Mouse (Mus musculus) urinary bladder, postnatal 4 days (tissue): ENCODE data around the gene Senp2.

Experiments
- DNase-seq, 2 experiments: peaks; one replicate each; pipeline ENCODE4 v3.0.0; 2021 to 2022; ENCODE audit warnings: low spot score in 2 of 2

The Senp2 gene

GRCm38 (mm10) chr16:22022122-22022521, 12.8 kb downstream of the Senp2 start:
- DNase-seq = no peak

DNA sequence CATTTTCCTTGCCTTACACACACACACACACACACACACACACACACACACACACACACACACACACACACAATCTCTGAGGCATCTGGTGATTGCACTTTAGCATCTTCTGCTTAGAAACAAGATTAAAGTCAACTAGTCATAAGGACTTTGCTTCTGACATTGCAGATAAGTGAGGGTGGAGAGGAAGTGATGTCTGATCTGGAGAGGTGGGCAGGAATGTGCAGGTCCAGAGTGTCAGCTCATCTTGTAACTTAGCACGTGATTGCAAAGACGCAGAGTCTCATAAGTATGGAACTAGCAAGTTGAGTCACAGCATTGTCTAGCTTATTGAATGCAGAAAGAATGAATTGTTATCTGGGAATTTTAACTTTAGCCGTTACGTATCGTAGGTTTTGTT, 18.2 kb downstream of the Senp2 start:
- DNase-seq = no peak

- no peak for DNase-seq
Observed at GRCm38 (mm10) chr16:22038554-22038953, 29.3 kb downstream of the Senp2 start.

DNA sequence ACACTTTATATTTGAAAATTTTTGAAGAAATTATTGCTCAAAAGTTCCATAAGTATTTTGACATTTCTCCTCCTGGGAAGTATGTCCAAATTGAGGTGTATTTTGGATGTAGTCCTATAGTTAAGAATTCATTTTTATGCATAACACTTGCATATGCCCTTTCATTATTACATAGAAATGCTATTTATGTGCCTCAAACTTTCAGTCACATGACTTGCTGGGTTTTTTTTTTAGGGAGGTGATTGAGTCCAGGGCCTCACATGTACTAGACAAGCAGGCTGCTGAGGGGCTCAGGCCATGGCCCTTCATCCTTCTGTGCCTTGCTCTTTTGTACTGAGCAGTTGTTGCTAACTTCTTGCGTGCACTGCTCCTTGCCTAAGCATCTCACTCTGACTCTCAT, 30.7 kb downstream of the Senp2 start:
- no peak for DNase-seq

DNA sequence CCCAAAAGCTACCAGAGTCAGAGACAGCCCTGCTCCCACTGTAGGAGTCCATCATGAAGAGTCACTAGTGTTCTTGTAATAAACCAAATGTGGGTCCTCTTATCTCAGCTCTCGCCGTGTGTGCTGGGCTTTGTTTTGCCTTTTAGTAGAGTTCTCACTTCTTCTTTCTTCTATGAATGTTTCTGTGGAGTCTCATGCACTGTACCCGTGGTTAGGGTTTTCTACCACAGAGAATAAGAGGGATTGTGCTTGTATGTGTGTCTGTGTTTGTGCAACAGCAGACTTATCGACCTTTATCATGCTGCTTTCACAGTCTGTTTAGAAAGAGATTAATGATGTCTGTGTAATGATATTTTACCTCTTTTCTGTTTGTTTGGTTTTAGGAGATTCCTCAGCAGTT, 34.5 kb downstream of the Senp2 start:
- DNase-seq = no peak

GRCm38 (mm10) chr16:22045930-22046329, 36.6 kb downstream of the Senp2 start:
- DNase-seq = no peak

DNA sequence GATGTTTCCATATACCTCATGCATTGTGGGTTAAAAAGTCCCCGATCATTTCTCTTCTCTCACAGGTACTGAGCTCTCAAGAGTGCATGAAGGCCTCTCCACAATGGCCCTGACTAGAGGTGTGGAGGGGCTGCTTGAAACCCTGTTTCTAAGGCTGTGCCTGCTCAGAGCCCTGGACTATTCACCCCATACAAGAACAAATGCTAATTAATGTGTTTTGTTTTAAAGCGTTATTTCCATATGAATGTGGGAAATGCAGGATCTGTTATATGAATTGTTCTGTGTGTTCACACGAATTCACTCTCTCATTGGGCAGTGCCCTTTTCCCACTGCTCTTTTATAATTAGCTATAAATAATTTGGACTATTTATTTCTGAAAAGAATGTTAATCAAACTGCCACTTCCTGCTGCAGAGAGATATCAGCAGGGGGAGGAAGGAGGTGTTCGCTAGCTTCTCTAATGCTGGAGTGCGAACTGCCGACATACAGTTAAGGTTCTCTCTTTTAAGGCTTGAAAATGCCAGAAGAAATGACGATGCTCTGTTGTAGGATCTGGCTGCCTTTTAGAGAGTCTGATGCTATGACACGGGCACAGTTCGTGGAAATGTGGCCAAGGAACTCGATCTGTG, 37.6 kb downstream of the Senp2 start:
- no peak for DNase-seq

- DNase-seq = no peak
Observed at GRCm38 (mm10) chr16:22053411-22053810, 44.1 kb downstream of the Senp2 start.

DNA sequence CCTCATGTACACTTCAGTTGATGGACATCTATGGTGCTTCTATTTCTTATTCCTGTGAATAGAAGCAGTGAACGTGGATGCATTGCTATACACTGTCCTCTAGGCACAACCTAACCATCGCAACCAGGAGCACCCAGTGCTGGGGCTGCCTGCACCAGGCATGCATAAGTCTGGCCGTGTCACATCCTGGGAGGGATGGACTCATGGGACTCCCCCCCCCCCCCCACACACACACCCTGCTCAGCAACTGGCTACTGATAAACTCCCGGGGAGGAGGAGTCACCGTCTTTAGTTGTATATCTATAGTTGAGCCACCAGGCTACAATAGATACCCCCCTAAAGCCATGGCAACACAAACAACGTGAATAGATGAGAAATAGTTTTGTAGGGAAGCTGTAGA, 48.2 kb downstream of the Senp2 start:
- no peak for DNase-seq

- no peak for DNase-seq
Observed at GRCm38 (mm10) chr16:22058871-22059270, 49.6 kb downstream of the Senp2 start.

DNA sequence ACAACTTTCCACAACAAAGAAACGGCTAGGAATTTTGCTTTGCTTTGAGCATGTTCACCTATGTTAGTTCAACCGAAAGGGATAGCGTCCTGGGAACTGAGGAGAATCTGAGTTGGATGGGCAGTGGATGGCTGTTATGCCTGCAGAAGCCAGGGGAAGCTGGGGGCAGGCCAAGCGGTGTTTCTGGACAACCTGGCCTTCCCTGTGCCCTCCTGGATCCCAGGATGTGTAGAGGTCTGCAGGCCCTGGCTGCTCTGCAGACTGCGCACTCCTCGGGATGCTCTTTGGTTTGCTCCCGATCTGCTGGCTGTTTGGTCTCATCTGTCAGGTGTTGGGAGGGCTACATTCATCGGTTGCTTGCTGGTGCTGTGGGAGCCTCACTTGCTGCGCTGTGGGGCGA, 51.1 kb downstream of the Senp2 start:
- DNase-seq = no peak

GRCm38 (mm10) chr16:22061555-22062160, 52.4 kb downstream of the Senp2 start:
- no peak for DNase-seq

DNA sequence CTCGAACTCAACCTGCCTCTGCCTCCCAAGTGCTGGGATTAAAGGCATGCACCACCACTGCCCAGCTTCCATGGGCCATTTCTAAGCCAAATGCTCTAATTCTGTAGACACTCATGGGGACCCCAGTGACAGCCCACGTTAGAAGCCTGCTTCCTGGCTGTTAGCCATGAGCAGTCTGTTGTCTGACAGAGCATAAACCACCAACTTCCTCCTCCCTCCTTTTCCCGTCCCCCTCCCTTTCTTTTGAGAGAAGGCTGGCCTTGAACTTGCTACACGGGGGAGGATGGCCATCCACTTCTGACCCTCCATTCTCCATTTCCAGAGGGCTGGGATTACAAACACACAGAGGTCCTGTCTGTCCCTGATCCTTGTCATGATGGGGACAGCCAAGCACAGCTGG, 53.0 kb downstream of the Senp2 start:
- DNase-seq = no peak

- no peak for DNase-seq
Observed at GRCm38 (mm10) chr16:22065536-22065935, 56.3 kb downstream of the Senp2 start.

GRCm38 (mm10) chr16:22067406-22067805, 58.1 kb downstream of the Senp2 start:
- no peak for DNase-seq

GRCm38 (mm10) chr16:22071361-22071760, 62.1 kb downstream of the Senp2 start:
- DNase-seq = no peak

DNA sequence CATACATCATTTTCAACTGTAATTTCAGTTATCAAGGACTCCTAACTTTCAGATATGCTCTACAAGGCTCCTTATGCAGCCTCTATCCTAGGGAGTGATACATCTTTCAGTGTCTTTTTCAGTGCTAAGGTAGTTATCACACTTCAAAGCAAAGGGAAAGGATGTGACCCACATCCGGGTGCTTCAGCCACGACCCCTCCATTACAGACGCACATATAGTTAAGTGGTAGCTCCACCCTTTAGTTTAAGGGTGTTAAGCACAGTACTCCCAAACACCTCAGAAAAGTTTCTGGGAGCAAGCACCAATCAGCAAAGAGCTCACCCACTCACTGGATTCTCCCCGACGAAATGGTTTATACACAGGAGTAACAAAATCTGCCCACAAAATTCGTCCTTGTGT, 65.8 kb downstream of the Senp2 start:
- no peak for DNase-seq

- no peak for DNase-seq
Observed at GRCm38 (mm10) chr16:22075829-22076619, 66.7 kb downstream of the Senp2 start.

DNA sequence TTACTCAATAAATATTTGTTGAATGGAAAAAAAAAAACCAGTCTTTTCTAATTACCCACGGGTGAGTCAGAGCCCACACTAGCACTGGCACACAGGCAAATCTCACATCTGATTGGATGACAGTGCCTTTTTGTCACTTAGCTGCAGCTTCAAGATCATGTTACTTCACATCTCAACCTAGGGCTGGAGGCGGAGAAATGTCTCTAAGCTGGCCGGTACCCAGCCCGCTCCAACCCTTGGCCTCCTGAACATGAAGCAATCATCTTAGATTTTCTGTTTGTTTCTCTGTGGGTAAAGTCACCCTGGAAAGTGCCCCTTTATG, 67.3 kb downstream of the Senp2 start:
- no peak for DNase-seq

DNA sequence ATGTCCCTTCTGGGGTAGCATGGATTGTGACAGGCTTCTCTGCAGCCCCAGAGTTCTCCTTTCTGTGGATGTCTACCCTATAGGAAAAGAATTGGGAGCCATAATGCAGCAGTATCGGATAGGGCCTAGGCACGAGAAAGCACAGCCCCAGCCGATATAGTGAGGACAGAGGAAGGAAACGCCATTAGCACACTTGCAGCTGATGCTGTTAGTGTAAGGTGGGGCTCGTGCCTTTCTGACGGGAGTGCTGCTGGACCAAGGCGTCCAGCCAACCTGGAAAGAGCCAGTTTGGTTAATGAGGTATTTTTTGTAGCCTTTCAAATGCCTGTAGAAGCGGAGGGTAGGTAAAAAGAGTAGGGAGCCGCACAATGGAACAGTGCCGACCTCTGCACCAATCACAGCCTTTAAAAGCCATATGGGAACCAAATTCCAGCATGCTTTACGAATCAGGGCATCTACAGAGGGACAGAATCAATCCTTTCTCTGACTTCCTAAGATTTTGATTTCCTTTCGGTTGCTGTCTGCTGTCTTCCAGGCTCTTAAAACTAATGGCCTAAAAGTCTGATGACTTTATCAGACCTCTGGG, 70.9 kb downstream of the Senp2 start:
- no peak for DNase-seq

GRCm38 (mm10) chr16:22085411-22085810, 76.1 kb downstream of the Senp2 start:
- DNase-seq = no peak

- no peak for DNase-seq
Observed at GRCm38 (mm10) chr16:22091255-22091783, 82.0 kb downstream of the Senp2 start.

- DNase-seq = no peak
Observed at GRCm38 (mm10) chr16:22095751-22096150, 86.5 kb downstream of the Senp2 start.
